In the genomic region with DNA sequence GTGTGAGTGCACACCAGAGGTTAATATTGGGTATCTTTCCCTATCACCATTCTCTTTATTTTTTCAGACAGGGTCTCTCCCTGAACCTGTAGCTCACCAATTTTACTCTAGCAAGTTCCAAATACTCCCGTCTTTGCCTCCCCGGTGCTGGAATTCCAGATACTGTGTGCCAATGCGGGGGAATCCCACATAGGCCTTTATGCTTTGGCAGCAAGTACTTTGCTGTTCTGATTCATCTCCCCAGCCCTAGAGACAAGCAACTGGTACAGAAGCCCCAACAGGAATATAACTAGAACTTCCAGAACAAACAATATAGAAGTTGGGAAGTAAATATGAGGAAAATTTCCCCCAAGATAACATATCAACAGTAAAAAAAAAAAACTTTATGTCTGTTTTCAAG, we compare ENCODE assay signal across 11 mouse cellular contexts.
"Had no signal": no experiment of that assay in that cellular context is flagged by ENCODE, and none has a peak within 500 bp of the region (broad histone marks: within the 10 kb centered on the region; RNA-seq: fewer than 3 reads in every experiment).

No protein-coding gene starts in this region.

- DNase-seq: retina, postnatal 1 day; right cerebral cortex, postnatal 14 days; right cerebral cortex, postnatal 25 days; right cerebral cortex, postnatal 4 days; spleen, adult 18-20 months; thymus, adult 18-20 months; thymus, adult 2 months; thymus, postnatal 14 days; thymus, postnatal 25 days; thymus, postnatal 36 days; thymus, postnatal 4 days had no signal
